Mouse (Mus musculus) left cerebral cortex, postnatal 10 days (tissue): ENCODE results near the gene 2310039H08Rik. TPM values are rescaled to one million over a fixed set of nuclear protein-coding genes. Genes with fewer than 3 reads are reported as not detected.
"Not testable (repeated sequence)": the region's sequence is repeated elsewhere in the genome, so short reads cannot be mapped to it uniquely, and the experiment has no call there.

ENCODE experiments used
- DNase-seq, 2 experiments: peaks; one replicate each; pipeline ENCODE4 v3.0.0; 2021 to 2022; ENCODE audit warnings: low spot score in 2 of 2, mixed read lengths in 1 of 2; ENCODE audit errors: extremely low spot score in 1 of 2
- intact Hi-C: fragments of 180-260 bp; cut with DNase I; formaldehyde crosslinking; loops from one replicate; pipeline ENCODE4 v1.15.1; 2025
- total RNA-seq, 2 experiments: library from RNA; stranded (reverse); gene quantifications; 2 replicates each; pipeline ENCODE4 v1.2.3; 2021

Gene 2310039H08Rik
- total RNA-seq, 2 experiments from 2014 or later = 13.4 to 14.5 TPM

DNA sequence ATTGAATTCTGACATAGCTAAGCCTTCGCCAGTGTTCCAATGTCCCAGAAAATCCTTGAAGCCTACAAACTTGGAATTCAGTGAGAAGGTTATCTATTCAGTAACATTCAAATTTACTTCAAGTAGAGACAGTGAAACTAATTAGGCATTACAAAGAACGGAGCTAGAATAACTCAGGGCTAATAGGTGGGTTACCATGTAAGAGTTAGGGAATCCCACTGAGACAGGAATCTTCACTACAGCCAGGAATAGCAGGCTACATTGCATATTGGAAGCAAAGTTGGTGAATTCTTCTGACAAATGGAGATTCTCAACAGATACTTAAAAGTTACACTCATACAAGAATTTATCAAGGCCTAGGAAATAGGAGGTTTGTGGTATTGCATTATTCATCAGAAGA, 15.5 kb downstream of the 2310039H08Rik start:
- intact Hi-C loops = not testable (repeated sequence)

DNA sequence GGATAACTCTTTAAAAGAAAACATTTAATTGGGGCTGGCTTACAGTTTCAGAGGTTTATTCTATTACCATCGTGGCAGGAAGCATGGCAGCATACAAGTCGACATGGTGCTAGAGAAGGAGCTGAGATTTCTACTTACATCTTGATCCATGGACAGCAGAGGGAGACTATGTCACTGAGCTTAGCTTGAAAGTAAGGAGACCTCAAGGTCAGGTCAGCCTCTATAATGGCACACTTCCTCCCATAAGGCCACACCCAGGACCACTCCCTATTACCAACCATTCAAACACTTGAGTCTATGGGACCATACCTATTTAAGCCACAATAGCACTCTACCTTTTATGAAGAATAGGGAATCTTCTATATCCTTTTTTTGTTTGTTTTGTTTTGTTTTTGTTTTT, 20.5 kb downstream of the 2310039H08Rik start:
- no peak for DNase-seq
- intact Hi-C loops = no loop called here

More for the DNA sequence above, 15.5 kb downstream of the 2310039H08Rik start:
- DNase-seq = not testable (repeated sequence)

DNA sequence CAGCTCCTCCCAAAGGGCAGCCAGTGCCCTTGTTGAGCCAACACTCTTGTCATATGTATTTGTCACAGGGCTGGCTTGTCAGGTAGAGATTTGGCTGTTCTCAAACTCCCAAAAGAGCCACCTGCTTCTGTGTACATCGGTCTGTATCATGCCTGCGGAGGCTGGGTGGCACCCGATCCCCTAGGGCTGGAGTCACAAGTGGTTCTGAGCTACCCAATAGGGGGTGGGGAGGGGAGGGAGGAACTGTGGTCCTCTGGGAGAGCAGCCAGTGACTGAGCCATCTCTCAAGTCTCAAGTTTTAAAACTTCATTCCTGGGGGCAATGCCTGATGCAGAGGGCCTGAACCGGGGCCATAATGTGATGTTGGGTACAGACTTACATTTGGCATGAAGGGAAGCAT, 24.3 kb downstream of the 2310039H08Rik start:
- DNase-seq = no peak
- intact Hi-C loops = no loop called here

DNA sequence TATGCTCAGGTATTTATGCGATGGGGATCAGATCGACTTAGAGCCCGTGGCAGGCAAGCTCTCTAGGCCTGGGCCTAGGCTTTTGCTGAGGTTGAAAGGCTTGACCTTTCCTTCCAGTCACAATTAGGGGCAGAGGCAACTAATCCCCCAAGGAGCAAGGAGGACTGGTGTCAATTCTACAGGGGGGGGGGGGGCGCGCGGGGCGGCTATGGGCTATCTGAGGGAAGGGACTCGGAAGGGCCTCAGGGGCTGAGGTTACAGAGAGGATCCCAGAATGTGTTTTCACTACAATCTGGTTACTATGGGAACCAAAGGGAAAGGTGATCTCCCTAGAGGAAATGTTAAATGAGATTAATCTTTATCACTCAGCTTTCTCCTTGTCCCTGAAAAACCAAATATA, 25.0 kb downstream of the 2310039H08Rik start:
- intact Hi-C loops = no loop called here
- DNase-seq = no peak

DNA sequence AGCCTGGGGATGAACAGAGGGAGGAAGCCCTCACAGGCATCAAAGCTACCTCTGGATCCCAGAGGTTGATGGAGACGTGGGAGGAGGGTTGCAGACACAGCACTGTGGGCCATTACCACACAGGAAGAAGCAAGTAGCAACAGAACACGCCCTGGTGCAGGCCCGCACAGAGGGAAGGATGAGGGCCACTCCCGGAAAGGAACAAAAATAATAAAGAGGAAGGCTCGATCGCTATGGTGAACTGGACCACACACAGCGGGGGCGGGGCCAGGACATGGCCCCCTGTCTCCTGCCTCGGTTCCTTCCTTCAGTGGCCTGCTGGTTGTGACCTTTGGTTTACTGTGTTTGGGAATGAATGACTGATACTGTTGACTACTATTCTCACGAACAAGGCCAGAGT, 27.2 kb downstream of the 2310039H08Rik start:
- DNase-seq = no peak
- intact Hi-C loops = no loop called here

DNA sequence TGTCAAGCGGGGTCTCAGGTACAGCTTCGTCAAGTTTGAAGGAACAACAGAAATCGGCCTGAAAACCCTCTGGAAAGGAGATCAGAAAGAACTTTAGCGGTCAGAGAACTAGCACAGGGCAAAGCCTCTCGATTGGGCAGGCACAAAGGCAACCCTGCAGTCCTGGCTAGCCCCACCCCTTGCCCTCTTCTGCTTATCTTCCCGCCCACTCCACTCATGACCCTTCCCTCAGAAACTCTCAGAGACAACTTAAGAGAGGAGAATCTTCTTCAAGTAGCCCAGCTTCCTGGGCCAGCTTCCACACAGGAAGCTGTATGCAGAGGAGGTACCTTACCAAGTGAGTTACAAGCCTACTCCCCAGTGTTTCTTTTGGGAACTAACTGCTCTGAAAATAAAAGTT, 29.3 kb downstream of the 2310039H08Rik start:
- DNase-seq = no peak
- intact Hi-C loops = no loop called here

DNA sequence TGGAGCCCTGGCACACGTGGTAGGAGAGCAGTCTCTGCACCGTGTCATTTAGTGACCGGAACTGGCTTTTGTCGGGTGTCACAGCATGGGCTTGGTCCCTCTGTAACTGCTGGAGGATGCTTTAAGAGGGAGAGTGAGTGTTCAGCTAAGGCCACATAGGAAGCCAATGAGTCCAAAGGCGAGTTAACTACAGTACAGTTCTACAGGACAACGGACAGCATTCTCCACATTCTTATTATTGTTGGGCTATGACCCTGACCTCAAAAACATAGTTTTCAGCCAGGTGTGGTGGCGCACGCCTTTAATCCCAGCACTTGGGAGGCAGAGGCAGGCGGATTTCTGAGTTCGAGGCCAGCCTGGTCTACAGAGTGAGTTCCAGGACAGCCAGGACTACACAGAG, 35.9 kb downstream of the 2310039H08Rik start:
- DNase-seq = no peak
- intact Hi-C loops = no loop called here

DNA sequence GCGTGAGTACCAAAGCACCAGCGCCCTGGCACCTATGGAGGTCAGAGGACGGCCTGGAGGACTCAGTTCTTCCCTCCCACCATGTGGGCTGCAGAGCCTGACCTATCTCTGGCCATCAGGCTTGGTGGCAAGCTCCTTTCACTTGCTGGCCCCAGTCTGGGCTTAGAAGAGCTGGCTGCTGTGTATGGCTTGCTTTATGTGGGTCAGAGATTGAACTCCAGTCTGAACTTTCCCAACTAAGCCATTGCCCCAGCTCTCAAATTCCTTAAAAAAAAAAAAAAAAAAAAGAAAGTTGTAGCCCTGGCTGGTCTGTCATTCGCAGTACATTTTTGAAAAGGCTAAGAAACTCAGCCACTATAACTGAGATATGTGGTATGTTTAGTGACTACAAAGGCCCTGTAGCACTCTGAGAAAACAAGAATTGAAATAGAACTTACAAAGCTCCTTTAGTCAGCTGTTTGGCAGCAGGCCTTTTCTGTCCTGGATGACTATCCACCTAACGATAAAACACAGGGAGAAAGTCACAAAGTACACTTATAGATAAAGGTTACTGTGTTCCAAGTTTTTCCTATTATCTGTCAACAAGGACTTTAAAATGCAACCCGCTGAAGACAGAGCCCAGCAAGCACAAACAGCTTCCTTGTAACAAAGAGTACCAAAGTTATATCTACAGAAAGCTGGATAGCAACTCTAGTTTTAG, 36.8 kb downstream of the 2310039H08Rik start:
- intact Hi-C loops = no loop called here
- no peak for DNase-seq

DNA sequence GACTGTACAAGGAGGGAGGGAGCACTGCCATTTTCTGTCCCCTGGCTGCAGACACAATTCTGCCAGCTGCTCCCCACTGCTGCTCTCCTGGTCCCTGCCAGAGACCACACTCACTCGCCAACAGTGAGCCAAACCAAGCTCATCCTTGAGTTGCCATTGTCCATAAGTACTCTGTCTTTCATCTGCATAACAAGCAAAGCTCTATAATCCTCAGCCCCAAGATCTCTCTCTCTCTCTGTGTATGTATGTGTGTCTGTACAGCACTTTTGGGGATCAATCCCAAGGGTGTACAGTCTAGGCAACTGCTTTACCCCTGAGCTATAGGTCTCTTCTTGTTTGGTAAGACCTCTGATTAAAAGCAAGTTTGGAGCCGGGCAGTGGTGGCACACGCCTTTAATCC, 38.2 kb downstream of the 2310039H08Rik start:
- no peak for DNase-seq
- intact Hi-C loops = no loop called here

DNA sequence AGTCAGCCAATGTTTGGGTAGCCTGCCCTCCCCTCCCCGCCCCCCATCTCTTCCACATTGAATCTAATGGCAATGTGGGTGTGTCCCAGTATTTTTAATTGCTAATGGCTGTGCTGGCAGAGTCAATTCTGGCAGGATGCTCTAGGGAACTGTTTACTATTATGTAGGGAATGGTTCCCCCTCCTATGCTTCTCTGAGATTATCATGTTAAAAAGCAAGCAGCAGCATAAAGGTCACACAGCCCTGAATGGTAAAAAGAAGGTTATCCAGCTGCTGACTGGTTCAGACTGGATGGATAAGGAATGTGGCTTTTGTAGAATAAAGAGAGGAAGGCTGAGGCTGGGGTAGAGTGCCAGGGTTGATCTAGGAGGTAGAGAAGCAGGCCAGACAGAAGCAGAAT, 40.0 kb downstream of the 2310039H08Rik start:
- DNase-seq = no peak
- intact Hi-C loops = no loop called here

DNA sequence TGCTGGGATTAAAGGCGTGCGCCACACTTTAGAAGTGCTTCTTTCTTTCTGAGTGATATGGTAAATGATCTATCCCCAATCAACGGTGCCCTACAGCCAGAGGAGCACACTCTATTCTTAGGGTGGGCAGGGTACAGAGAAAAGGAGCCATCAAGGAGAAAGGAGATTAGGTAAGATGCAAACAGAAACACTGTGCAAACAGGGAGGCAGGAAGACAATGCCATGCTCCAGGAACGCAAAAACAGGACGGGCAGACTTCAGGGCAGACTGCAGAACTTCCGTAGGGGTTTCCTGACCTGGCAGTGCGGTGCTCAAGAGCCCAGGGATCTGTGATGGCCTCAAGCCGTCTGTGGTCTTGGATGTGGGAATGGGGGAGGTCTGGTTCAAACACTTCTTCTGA, 41.2 kb downstream of the 2310039H08Rik start:
- intact Hi-C loops = no loop called here
- no peak for DNase-seq

DNA sequence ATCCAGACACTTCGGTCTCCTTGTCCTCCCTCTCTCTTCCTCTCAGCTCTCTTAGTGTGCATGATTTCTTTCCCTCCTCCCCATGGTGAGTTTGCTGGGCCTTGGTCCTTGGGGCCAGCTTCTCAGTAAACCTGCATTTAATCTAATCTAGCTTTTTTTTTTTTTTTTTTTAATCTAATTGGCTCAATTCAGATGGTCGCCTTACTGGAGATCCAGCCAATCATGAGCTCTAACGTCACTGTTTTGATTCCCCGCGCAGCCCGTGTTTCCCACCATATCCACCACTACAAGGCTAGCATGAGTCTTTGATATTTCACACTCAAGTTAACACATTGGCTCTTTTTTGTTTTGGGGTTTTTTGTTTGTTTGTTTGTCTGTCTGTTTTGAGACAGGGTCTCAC, 42.1 kb downstream of the 2310039H08Rik start:
- DNase-seq = no peak
- intact Hi-C loops = no loop called here

DNA sequence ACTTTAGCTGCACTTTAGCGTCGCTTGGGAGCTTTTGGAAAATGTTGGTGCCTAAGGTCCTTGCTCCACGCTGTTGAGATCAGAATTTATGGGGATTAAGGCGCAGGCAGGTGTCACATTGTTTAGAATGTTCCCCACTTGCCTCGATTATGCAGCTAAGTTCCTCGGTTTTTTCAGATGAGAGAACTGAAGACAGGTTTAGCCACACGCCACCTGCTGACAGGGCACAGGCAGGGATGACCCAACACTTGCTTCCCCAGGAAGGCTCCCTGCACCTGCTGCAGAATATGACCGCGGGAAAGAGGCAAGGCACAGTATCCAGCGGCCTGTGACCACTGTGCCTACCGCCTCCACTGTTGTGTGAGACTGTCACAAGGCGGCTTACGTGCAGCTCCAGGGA, 43.9 kb downstream of the 2310039H08Rik start:
- no peak for DNase-seq
- intact Hi-C loops = no loop called here

DNA sequence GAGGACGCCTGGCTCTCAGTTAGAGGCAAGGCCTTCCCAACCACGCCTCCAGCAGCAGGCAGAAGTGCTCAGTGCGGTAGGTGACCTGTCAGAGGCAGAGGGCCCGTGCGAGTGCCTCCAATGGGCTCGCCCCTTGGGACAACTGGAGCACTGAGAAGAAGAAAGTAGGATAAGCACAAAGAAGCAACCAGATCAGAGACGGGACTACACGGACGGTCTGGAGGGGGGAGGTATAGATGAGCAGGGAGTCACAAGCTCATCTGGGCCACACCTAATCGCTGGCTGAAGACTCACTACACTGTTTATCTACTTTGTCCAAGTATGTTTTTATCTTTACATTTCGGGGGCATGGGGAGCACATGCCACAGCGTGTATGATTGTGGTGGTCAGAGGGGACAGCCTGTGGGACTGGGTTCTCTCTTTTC, 45.3 kb downstream of the 2310039H08Rik start:
- DNase-seq = no peak
- intact Hi-C loops = no loop called here

DNA sequence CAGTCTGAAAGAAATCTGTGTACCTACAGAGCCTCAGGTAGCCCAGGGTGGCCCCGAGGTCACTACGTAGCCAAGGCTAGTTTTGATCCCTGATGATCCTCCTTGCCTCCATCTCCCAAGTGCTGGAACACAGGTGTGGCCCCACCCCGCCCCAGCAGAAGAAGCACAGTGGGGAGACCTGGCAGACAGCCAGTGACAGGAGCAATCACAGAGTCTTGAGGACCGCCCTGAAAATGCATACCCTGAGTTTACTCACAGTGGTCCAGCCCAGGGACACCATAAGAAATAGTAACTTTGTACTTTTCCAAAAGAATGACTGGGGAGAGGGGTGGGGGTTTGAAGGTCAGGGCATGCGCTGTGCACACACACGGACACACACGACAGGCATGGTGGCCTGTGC, 48.2 kb downstream of the 2310039H08Rik start:
- intact Hi-C loops = no loop called here
- no peak for DNase-seq

Other genes starting within 250 kb of the 2310039H08Rik start
- 10 to 100 TPM; 41.7 to 43.5 TPM for gene Cul9, start 226.2 kb upstream of the 2310039H08Rik start, total RNA-seq
- 10 to 100 TPM; 39.9 to 44.9 TPM for gene Srf, start 216.5 kb upstream of the 2310039H08Rik start, total RNA-seq
- 10 to 100 TPM; 18.5 to 18.8 TPM for gene Ptk7, start 143.1 kb upstream of the 2310039H08Rik start, total RNA-seq
- 10 to 100 TPM; 14.7 to 15.0 TPM for gene Klc4, start 126.6 kb upstream of the 2310039H08Rik start, total RNA-seq
- gene Mrpl2, start 126.4 kb upstream of the 2310039H08Rik start, total RNA-seq = 10 to 100 TPM; 44.6 to 50.5 TPM
- 10 to 100 TPM; 39.3 to 46.5 TPM for gene Cul7, start 122.3 kb upstream of the 2310039H08Rik start, total RNA-seq
- 10 to 100 TPM; 14.8 to 19.3 TPM for gene Rrp36, start 98.3 kb upstream of the 2310039H08Rik start, total RNA-seq
- 100 to 1,000 TPM; 124 to 130 TPM for gene Mea1, start 93.8 kb upstream of the 2310039H08Rik start, total RNA-seq
- 100 to 1,000 TPM; 175 to 180 TPM for gene Klhdc3, start 91.7 kb upstream of the 2310039H08Rik start, total RNA-seq
- 10 to 100 TPM; 96.4 to 98.5 TPM for gene Ppp2r5d, start 67.5 kb upstream of the 2310039H08Rik start, total RNA-seq
- gene Pex6, start 61.2 kb upstream of the 2310039H08Rik start, total RNA-seq = 10 to 100 TPM; 28.9 to 29.4 TPM
- gene Gnmt, start 43.5 kb upstream of the 2310039H08Rik start, total RNA-seq = under 1 TPM in 1 of 2 experiments, not detected in 1; 0.69 TPM
- 10 to 100 TPM; 50.9 to 53.7 TPM for gene Cnpy3, start 20.4 kb upstream of the 2310039H08Rik start, total RNA-seq
- gene Ptcra, start 8.9 kb upstream of the 2310039H08Rik start, total RNA-seq = not detected
- gene Rpl7l1, start 10.0 kb downstream of the 2310039H08Rik start, total RNA-seq = 10 to 100 TPM; 46.5 to 52.7 TPM
- 10 to 100 TPM; 36.5 to 36.6 TPM for gene Bicral, start 85.8 kb downstream of the 2310039H08Rik start, total RNA-seq
- gene Tbcc, start 118.0 kb downstream of the 2310039H08Rik start, total RNA-seq = 10 to 100 TPM; 29.9 to 37.5 TPM
- gene Prph2, start 137.8 kb downstream of the 2310039H08Rik start, total RNA-seq = not detected
- gene Ubr2, start 237.9 kb downstream of the 2310039H08Rik start, total RNA-seq = 10 to 100 TPM; 51.3 to 54.5 TPM